Mouse (Mus musculus): ENCODE data around the gene Pclo.

GRCm38 (mm10) chr5:14539961-14540627, 25.4 kb downstream of the Pclo start:
- TF ChIP-seq CTCF (conservative IDR thresholded peaks at IDR 0.05; ENCODE audit: low read length), result no peak
- no peak for TF ChIP-seq NANOG (IDR thresholded peaks at IDR 0.05; ENCODE audit: borderline replicate concordance, low read length)
